Mouse (Mus musculus): ENCODE results near the gene Daw1. TPM values are rescaled to one million over a fixed set of nuclear protein-coding genes. Genes with fewer than 3 reads are reported as not detected.

Gene Daw1
- polyA plus RNA-seq (2015; fragmentation: Nextera tagmentation; extraction: Ambion mirVana): 0.33 and 0.38 TPM in 2 replicates

- Histone ChIP-seq H3K4me3 (replicated peaks) (peak within 1 kb of the TSS; percentile 67), H3K9me3 (replicated peaks) (no peaks in the 10 kb centered on the region), H3K27me3 (no peaks in the 10 kb centered on the region), H3K36me3 (no peaks in the 10 kb centered on the region), H3K9ac (peak within 1 kb of the TSS; percentile 50), H3K27ac (0 out of 2 replicates have a peak within 1 kb of the TSS, but pooled peaks have one; percentile 13), H3K4me1 (peaks cover 4% of the 10 kb centered on the region; the same call in 1 of the 2 replicates), H3K4me2 (peak within 1 kb of the TSS; percentile 80)
- ATAC-seq (replicated peaks; ENCODE audit: low FRiP score): peak; percentile 94
- WGBS: under 1% methylated on average over 16 of the region's 16 CpGs
Measured at GRCm38 (mm10) chr1:83159603-83160002, at the start of gene Daw1. Daw1 (plus strand) TSS chr1:83159752.

GRCm38 (mm10) chr1:83110992-83111391, 48.6 kb upstream of the Daw1 start:
- Histone ChIP-seq H3K9me3 (replicated peaks) (no peaks in the 10 kb centered on the region), H3K9ac (no peak overlapping the region), H3K4me1 (no peaks in the 10 kb centered on the region), H3K27me3 (no peaks in the 10 kb centered on the region), H3K27ac (no peak overlapping the region), H3K4me2 (no peak overlapping the region), H3K4me3 (replicated peaks) (no peak overlapping the region), H3K36me3 (no peaks in the 10 kb centered on the region)
- no peak for ATAC-seq (replicated peaks; ENCODE audit: low FRiP score)

DNA sequence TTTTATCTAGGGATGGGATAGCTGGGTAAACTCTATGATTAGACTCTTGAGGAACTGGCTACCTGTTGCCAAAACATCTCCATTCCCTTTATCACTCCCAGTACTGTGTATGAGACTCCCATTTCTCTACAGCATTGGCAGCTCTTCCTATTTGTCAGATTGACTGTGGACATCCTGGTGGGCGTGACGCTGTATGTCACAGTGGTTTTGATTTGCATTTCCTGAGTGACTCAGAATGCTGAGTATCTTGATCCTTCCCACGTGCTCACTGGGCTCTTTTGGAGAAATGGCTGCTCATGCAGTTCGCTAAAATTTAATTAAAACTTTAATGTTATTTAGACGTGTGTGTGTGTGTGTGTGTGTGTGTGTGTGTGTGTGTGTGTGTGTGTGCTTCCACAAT, 47.8 kb upstream of the Daw1 start:
- ATAC-seq (replicated peaks; ENCODE audit: low FRiP score): no peak
- Histone ChIP-seq H3K4me1 (peaks cover 3% of the 10 kb centered on the region; the same call in 1 of the 2 replicates), H3K4me2 (no peak overlapping the region), H3K9ac (no peak overlapping the region), H3K27ac (no peak overlapping the region), H3K27me3 (no peaks in the 10 kb centered on the region), H3K9me3 (replicated peaks) (no peaks in the 10 kb centered on the region), H3K36me3 (no peaks in the 10 kb centered on the region), H3K4me3 (replicated peaks) (no peak overlapping the region)
- 66% methylated on average over 5 of the region's 5 CpGs for WGBS

- Histone ChIP-seq H3K4me2 (no peak within 1 kb of the TSS), H3K9ac (no peak within 1 kb of the TSS), H3K9me3 (replicated peaks) (no peaks in the 10 kb centered on the region), H3K4me3 (replicated peaks) (no peak within 1 kb of the TSS), H3K4me1 (peaks cover 4% of the 10 kb centered on the region; the same call in 1 of the 2 replicates), H3K27ac (no peak within 1 kb of the TSS), H3K27me3 (no peaks in the 10 kb centered on the region), H3K36me3 (no peaks in the 10 kb centered on the region)
- 0 out of 2 replicates have a peak, but pooled peaks have one; percentile 43 for ATAC-seq (replicated peaks; ENCODE audit: low FRiP score)
- WGBS: 41% methylated on average over 8 of the region's 8 CpGs
Measured at GRCm38 (mm10) chr1:83116447-83117137, 43.0 kb upstream of the Daw1 start, which contains the start of gene Ccl20. Ccl20 (plus strand) TSS chr1:83116766.

- Histone ChIP-seq H3K27ac (no peak overlapping the region), H3K27me3 (no peaks in the 10 kb centered on the region), H3K4me1 (peaks cover 4% of the 10 kb centered on the region; the same call in 1 of the 2 replicates), H3K9ac (no peak overlapping the region), H3K36me3 (no peaks in the 10 kb centered on the region), H3K4me3 (replicated peaks) (no peak overlapping the region), H3K4me2 (no peak overlapping the region), H3K9me3 (replicated peaks) (no peaks in the 10 kb centered on the region)
- 84% methylated on average over 3 of the region's 3 CpGs for WGBS
- ATAC-seq (replicated peaks; ENCODE audit: low FRiP score): no peak
Measured at GRCm38 (mm10) chr1:83117217-83117616, 42.3 kb upstream of the Daw1 start.

- no peak overlapping the region for H3K27ac ChIP-seq
- WGBS: 85% methylated on average over 7 of the region's 7 CpGs
- H3K9ac ChIP-seq: no peak overlapping the region
- H3K4me3 ChIP-seq (replicated peaks): no peak overlapping the region
- H3K4me2 ChIP-seq: no peak overlapping the region
- no peak for ATAC-seq (replicated peaks; ENCODE audit: low FRiP score)
- no peaks in the 10 kb centered on the region for H3K27me3 ChIP-seq
- H3K9me3 ChIP-seq (replicated peaks): no peaks in the 10 kb centered on the region
- peaks cover 4% of the 10 kb centered on the region; the same call in 1 of the 2 replicates for H3K4me1 ChIP-seq
- H3K36me3 ChIP-seq: no peaks in the 10 kb centered on the region
Measured at GRCm38 (mm10) chr1:83117661-83118060, 41.9 kb upstream of the Daw1 start.

DNA sequence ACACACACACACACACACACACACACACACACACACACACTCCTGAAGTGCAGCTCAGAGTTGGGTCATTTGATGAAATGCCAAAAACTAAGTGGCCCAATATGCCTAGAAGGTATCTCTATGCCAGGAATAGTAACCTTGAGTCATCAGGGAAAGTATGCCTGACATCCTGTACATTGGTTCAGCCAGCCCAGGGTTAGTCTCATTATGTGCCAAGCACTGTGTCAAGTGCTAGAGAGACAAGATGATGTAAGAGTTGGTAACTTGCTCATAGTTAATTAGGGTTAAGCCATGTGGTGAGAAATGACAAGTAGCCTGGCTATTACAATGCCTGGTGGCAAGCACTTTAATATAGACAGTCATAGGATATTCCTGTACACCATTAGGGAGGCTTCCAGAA, 39.6 kb upstream of the Daw1 start:
- ATAC-seq (replicated peaks; ENCODE audit: low FRiP score): no peak
- H3K4me1 ChIP-seq: peaks cover 4% of the 10 kb centered on the region; the same call in 1 of the 2 replicates
- H3K27ac ChIP-seq: no peak overlapping the region
- no peak overlapping the region for H3K4me2 ChIP-seq
- H3K9me3 ChIP-seq (replicated peaks): no peaks in the 10 kb centered on the region
- H3K36me3 ChIP-seq: no peaks in the 10 kb centered on the region
- no peak overlapping the region for H3K4me3 ChIP-seq (replicated peaks)
- no peak overlapping the region for H3K9ac ChIP-seq
- no peaks in the 10 kb centered on the region for H3K27me3 ChIP-seq

DNA sequence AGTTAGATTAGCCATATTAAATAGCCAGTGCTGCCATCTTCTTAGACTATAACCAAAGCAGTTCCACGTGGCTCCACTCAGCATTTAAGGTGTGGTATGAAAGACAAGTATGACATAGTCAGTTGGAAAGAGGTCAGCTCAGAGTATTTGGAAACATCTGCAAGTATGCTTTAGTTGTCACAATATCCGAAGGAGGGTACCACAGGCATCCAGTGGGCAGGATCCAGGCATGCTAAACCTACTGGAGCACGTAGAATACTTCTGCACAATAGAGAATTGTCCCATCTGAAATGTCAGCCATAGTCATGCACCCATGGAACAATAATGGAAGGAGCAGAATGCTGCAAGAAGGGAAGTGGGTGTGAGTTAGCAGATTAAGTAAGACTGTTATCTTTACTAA, 39.2 kb upstream of the Daw1 start:
- Histone ChIP-seq H3K4me1 (peaks cover 4% of the 10 kb centered on the region; the same call in 1 of the 2 replicates), H3K4me3 (replicated peaks) (no peak overlapping the region), H3K9me3 (replicated peaks) (no peaks in the 10 kb centered on the region), H3K9ac (no peak overlapping the region), H3K27ac (no peak overlapping the region), H3K36me3 (no peaks in the 10 kb centered on the region), H3K4me2 (no peak overlapping the region), H3K27me3 (no peaks in the 10 kb centered on the region)
- WGBS: 70% methylated on average over 3 of the region's 3 CpGs
- ATAC-seq (replicated peaks; ENCODE audit: low FRiP score): no peak

DNA sequence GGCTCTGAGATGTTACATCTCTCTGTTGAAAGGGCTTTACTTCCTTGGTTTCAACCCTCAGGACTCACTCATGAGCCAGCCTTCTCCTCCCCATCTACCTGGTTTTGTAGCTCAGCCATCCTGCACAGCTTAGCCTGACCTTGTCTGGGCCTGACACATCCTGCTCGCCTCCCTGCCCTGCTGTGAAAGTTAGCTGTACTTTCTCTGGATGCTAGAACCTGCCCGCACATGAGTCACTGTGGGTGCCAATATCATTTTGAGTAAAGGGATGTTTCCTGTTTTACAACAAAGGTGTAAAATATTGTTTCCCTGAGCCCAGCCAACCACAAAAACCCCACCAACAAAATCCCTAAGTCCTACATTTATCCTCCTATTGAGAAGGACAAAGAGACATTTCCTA, 36.4 kb upstream of the Daw1 start:
- Histone ChIP-seq H3K4me1 (no peaks in the 10 kb centered on the region), H3K9me3 (replicated peaks) (no peaks in the 10 kb centered on the region), H3K9ac (no peak overlapping the region), H3K36me3 (no peaks in the 10 kb centered on the region), H3K4me3 (replicated peaks) (no peak overlapping the region), H3K27me3 (no peaks in the 10 kb centered on the region), H3K4me2 (no peak overlapping the region), H3K27ac (no peak overlapping the region)
- no peak for ATAC-seq (replicated peaks; ENCODE audit: low FRiP score)
- WGBS: 91% methylated on average over 2 of the region's 2 CpGs

DNA sequence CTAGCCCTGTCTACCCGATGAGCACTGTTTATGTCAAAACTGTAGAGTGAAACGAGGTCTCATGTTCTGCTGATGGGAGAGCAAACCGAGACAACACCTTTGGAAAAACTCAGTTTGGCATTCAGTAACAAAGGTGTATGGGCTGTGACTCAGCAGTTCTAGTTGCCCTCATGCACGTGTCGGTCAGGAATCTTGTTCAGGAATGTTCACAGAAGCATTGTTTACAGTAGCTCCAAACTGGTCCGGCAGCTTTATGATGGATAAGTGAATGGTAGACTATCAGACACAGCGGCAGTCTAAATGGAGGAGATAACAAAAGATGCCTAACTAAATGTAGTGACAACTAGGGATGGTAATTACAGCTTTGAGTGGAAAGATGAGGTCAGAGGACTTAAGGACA, 23.7 kb upstream of the Daw1 start:
- Histone ChIP-seq H3K9me3 (replicated peaks) (no peaks in the 10 kb centered on the region), H3K4me2 (no peak overlapping the region), H3K36me3 (no peaks in the 10 kb centered on the region), H3K27me3 (no peaks in the 10 kb centered on the region), H3K27ac (no peak overlapping the region), H3K4me1 (no peaks in the 10 kb centered on the region), H3K4me3 (replicated peaks) (no peak overlapping the region), H3K9ac (no peak overlapping the region)
- ATAC-seq (replicated peaks; ENCODE audit: low FRiP score): no peak
- 75% methylated on average over 7 of the region's 7 CpGs for WGBS

GRCm38 (mm10) chr1:83137847-83138246, 21.7 kb upstream of the Daw1 start:
- no peaks in the 10 kb centered on the region for H3K27me3 ChIP-seq
- H3K4me1 ChIP-seq: no peaks in the 10 kb centered on the region
- no peaks in the 10 kb centered on the region for H3K9me3 ChIP-seq (replicated peaks)
- 74% methylated on average over 8 of the region's 8 CpGs for WGBS
- H3K36me3 ChIP-seq: no peaks in the 10 kb centered on the region
- no peak overlapping the region for H3K4me2 ChIP-seq
- H3K4me3 ChIP-seq (replicated peaks): no peak overlapping the region
- no peak overlapping the region for H3K27ac ChIP-seq
- no peak for ATAC-seq (replicated peaks; ENCODE audit: low FRiP score)
- H3K9ac ChIP-seq: no peak overlapping the region

- Histone ChIP-seq H3K36me3 (no peaks in the 10 kb centered on the region), H3K4me2 (no peak overlapping the region), H3K9ac (no peak overlapping the region), H3K4me3 (replicated peaks) (no peak overlapping the region), H3K9me3 (replicated peaks) (no peaks in the 10 kb centered on the region), H3K4me1 (no peaks in the 10 kb centered on the region), H3K27me3 (no peaks in the 10 kb centered on the region), H3K27ac (no peak overlapping the region)
- no peak for ATAC-seq (replicated peaks; ENCODE audit: low FRiP score)
- WGBS: 89% methylated on average over 6 of the region's 6 CpGs
Measured at GRCm38 (mm10) chr1:83138721-83139120, 20.8 kb upstream of the Daw1 start.

DNA sequence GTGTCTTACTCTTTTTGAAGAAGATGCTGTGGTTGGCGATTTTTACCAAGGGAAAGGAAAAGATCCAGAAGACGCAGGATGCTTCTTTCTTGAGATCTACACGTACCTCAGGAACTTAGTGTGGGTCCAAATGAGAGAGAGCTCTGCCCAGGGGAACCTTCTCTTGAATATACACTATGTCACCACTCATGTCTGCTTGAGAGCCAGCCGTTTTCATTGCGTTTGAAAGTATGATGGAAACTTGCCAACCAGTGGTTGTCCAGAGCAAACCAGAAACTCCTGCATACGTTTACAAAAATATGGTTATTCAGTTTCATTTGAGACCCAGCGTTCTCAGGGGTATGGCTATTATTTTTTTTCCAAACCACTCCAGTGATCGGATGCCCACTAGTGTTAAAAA, 18.0 kb upstream of the Daw1 start:
- no peak overlapping the region for H3K27ac ChIP-seq
- H3K9me3 ChIP-seq (replicated peaks): no peaks in the 10 kb centered on the region
- H3K4me3 ChIP-seq (replicated peaks): no peak overlapping the region
- no peak overlapping the region for H3K9ac ChIP-seq
- no peaks in the 10 kb centered on the region for H3K27me3 ChIP-seq
- no peaks in the 10 kb centered on the region for H3K4me1 ChIP-seq
- H3K36me3 ChIP-seq: no peaks in the 10 kb centered on the region
- no peak overlapping the region for H3K4me2 ChIP-seq
- ATAC-seq (replicated peaks; ENCODE audit: low FRiP score): no peak
- WGBS: 88% methylated on average over 8 of the region's 8 CpGs

Measured in kidney, embryonic 15.5 days (tissue).